Mouse (Mus musculus) kidney, embryonic 14.5 days (tissue): ENCODE measurements at regions not wholly inside any gene's neighbourhood (a gene's known extent, or its start where the extent isn't known, plus 50 kb on each side); places are given as distances from the start of the nearest gene placed in this dataset.
A peak's percentile ranks its signal among the peaks of the same experiment; 100 is the strongest.

Experiments
- ATAC-seq: fragments of 200-750 bp; cut with Nextera tagmentation; 2 replicates; pipeline ENCODE4 v1.8.0; 2017; ENCODE audit warnings: moderate number of reproducible peaks, mild to moderate bottlenecking, moderate TSS enrichment, moderate library complexity; ENCODE audit not compliant: low FRiP score, low TSS enrichment
- H3K27ac ChIP-seq: fragments of 300-500 bp; sonication (generic); 2 replicates; pipeline ENCODE4 v1.5.1; 2014; ENCODE audit warnings: low read depth, mild to moderate bottlenecking, low read length, moderate library complexity, mixed read lengths
- H3K27me3 ChIP-seq: fragments of 300-500 bp; sonication (generic); 2 replicates; pipeline ENCODE4 v1.6.1; 2014; ENCODE audit warnings: mild to moderate bottlenecking, low read length; ENCODE audit not compliant: control insufficient read depth, insufficient read depth
- H3K36me3 ChIP-seq: fragments of 300-500 bp; sonication (generic); 2 replicates; pipeline ENCODE4 v1.6.1; 2014; ENCODE audit warnings: low read length, mixed read lengths; ENCODE audit not compliant: control insufficient read depth, insufficient read depth
- H3K4me1 ChIP-seq: fragments of 300-500 bp; sonication (generic); 2 replicates; pipeline ENCODE4 v1.6.1; 2014; ENCODE audit warnings: low read length, mixed read lengths; ENCODE audit not compliant: control insufficient read depth, insufficient read depth
- H3K4me2 ChIP-seq: fragments of 300-500 bp; sonication (generic); replicated peaks from 2 replicates; pipeline ENCODE4 v1.6.1; 2014; ENCODE audit warnings: low read depth, mild to moderate bottlenecking, low read length
- H3K4me3 ChIP-seq: fragments of 300-500 bp; sonication (generic); 2 replicates; pipeline ENCODE4 v1.5.1; 2014; ENCODE audit warnings: mild to moderate bottlenecking, low read length
- H3K9ac ChIP-seq: fragments of 300-500 bp; sonication (generic); 2 replicates; pipeline ENCODE4 v1.6.1; 2014; ENCODE audit warnings: low read depth, mild to moderate bottlenecking, low read length, moderate library complexity
- H3K9me3 ChIP-seq: fragments of 300-500 bp; sonication (generic); 2 replicates; pipeline ENCODE4 v1.6.1; 2016; ENCODE audit warnings: low read length; ENCODE audit not compliant: control insufficient read depth
- WGBS: fragments of 180-500 bp; shearing (Covaris S2); extraction: QIAGEN DNeasy Blood & Tissue Kit; methylation state at CpG from one replicate; pipeline ENCODE4 v1.1.7; 2014; 5-methylcytosine and 5-hydroxymethylcytosine counted together

DNA sequence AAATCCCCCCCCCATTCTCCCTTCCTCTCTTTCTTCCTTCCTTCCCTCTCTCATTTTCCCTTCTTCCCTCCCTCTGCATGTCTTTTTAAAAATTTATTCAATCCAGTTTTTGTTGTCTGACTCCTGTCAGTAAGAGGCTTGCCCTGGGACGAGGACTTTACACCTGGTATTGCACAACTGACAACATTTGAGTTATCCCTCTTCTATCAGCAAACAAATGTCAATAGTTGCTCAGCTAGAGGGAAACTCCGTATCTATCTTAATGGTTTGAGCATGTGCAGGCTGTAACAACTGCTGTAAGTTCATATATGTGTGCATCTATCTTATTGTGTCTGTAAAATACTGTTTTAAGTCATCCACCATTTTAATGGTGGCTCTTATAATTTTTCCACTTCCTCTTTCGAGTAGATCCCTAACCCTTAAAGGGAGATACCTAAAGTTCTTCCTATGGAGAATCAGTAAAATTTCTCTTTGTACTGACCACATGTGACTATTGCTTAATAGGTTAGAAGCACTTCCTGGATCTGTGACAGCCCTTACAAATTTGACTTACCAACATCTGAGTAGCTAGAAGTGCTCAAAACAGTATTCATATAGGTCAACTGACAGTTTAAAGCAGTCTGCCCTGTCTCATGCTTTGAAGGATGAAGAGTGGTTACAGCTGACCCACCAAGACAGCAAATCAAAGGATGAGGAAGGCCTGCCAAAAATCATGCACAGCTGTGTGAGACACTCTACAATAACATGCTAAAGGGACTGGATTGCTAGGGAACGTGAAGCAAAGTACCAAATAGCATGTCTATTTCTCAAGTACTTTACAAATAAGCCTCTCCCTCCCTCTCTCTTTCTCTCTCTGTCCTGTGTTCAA lies 231.0 kb upstream of the Mpdz start:
- Histone ChIP-seq H3K36me3 (no peaks in the 10 kb centered on the region), H3K9me3 (no peaks in the 10 kb centered on the region), H3K27me3 (no peaks in the 10 kb centered on the region), H3K27ac (no peak overlapping the region), H3K4me1 (0 out of 2 replicates have a peak, but pooled peaks cover 6% of the 10 kb centered on the region), H3K4me2 (no peak overlapping the region), H3K9ac (no peak overlapping the region), H3K4me3 (no peak overlapping the region)
- 77% methylated on average over 4 of the region's 4 CpGs for WGBS
- no peak for ATAC-seq

DNA sequence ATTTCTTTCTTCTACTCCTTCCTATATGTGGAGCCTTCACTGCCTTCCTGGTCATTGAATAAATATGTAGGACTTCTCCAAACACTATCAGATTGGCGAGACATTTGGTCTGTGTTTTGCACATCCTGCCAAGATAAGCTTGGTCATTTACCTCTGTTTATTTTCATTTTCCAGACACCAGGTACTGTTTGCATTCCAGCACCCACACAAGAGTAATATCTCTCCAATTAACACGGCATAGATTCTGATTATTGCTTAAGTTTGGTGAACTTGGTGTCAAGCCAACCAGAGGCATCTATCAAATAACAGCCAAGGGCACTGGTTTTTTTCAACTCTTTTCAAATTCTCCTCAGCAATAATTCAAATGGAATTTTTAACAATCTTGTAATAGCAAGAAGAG lies 229.4 kb upstream of the Mpdz start:
- H3K4me2 ChIP-seq = no peak overlapping the region
- 62% methylated on average over 2 of the region's 2 CpGs for WGBS
- H3K9ac ChIP-seq = no peak overlapping the region
- no peaks in the 10 kb centered on the region for H3K36me3 ChIP-seq
- no peaks in the 10 kb centered on the region for H3K9me3 ChIP-seq
- H3K27ac ChIP-seq = no peak overlapping the region
- no peak for ATAC-seq
- H3K4me1 ChIP-seq = 0 out of 2 replicates have a peak, but pooled peaks cover 8% of the 10 kb centered on the region
- H3K4me3 ChIP-seq = no peak overlapping the region
- no peaks in the 10 kb centered on the region for H3K27me3 ChIP-seq

DNA sequence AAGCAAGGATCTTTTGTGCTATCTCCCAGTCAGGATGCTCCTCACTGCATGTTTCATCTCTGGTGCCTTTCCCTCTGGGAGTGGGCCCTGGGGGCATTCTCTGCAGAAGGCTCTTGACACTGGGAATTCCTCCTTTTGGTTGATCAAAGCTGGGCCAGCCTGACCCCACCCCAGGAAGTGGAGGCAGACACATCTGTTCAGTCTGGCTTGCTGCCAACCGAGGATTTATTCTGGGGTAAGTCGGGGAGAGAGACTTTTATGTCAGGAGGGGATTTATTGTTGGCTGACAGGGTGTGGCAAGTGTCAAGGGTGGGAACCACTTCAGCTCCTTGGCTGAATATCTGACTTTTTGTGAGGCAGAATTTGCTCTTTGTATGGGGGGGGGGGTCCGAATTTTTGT lies 226.6 kb upstream of the Mpdz start:
- H3K27ac ChIP-seq = no peak overlapping the region
- 9% methylated on average over 3 of the region's 3 CpGs for WGBS
- no peak overlapping the region for H3K9ac ChIP-seq
- no peaks in the 10 kb centered on the region for H3K36me3 ChIP-seq
- ATAC-seq = peak; percentile 72
- no peaks in the 10 kb centered on the region for H3K27me3 ChIP-seq
- peaks cover under 1% of the 10 kb centered on the region; the same call in 1 of the 2 replicates for H3K9me3 ChIP-seq
- H3K4me2 ChIP-seq = no peak overlapping the region
- no peak overlapping the region for H3K4me3 ChIP-seq
- 0 out of 2 replicates have a peak, but pooled peaks cover 8% of the 10 kb centered on the region for H3K4me1 ChIP-seq

DNA sequence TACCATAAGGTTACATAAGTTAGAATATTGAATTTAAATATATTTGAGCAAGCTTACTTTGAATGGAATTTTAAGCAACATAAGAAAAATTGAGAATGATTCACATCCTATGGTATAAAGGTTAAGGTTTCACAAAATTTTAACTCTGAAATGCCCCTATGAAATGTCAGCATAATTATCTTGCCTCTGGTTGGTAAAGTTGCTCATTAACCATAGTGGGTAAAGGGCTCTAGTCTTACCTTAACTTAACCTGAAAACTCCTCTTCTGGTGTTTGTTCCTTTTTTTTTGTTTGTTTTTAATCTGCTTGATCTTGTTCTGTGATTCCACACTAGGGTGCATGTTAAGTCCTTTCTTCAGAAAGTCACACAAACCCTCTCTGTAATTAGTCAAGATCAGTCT lies 218.5 kb upstream of the Mpdz start:
- no peaks in the 10 kb centered on the region for H3K27me3 ChIP-seq
- no peak for ATAC-seq
- H3K4me3 ChIP-seq = no peak overlapping the region
- no peaks in the 10 kb centered on the region for H3K36me3 ChIP-seq
- no peak overlapping the region for H3K4me2 ChIP-seq
- H3K9me3 ChIP-seq = peaks cover 6% of the 10 kb centered on the region; the same call in 1 of the 2 replicates
- no peak overlapping the region for H3K9ac ChIP-seq
- H3K27ac ChIP-seq = no peak overlapping the region
- no peaks in the 10 kb centered on the region for H3K4me1 ChIP-seq

DNA sequence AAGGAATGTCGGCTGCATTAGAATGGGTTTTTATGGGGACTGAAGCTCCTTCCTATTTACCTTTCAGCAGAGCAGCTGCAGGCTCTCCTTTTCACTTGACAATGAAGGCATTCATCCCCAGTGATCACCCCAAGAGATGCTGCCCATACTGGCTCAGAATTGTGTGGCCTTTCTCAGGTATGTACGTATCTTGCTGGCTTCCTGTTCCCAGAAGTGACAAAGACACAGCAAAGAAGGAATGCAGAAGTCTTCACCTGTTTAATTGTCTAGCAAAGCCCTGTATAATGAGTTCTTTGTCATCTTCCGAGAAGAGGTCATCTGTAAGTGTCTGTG lies 185.8 kb upstream of the Mpdz start:
- Histone ChIP-seq H3K4me1 (no peaks in the 10 kb centered on the region), H3K27me3 (no peaks in the 10 kb centered on the region), H3K4me2 (no peak overlapping the region), H3K27ac (no peak overlapping the region), H3K4me3 (no peak overlapping the region), H3K9me3 (no peaks in the 10 kb centered on the region), H3K36me3 (no peaks in the 10 kb centered on the region), H3K9ac (no peak overlapping the region)
- 55% methylated on average over 3 of the region's 3 CpGs for WGBS
- ATAC-seq = no peak

DNA sequence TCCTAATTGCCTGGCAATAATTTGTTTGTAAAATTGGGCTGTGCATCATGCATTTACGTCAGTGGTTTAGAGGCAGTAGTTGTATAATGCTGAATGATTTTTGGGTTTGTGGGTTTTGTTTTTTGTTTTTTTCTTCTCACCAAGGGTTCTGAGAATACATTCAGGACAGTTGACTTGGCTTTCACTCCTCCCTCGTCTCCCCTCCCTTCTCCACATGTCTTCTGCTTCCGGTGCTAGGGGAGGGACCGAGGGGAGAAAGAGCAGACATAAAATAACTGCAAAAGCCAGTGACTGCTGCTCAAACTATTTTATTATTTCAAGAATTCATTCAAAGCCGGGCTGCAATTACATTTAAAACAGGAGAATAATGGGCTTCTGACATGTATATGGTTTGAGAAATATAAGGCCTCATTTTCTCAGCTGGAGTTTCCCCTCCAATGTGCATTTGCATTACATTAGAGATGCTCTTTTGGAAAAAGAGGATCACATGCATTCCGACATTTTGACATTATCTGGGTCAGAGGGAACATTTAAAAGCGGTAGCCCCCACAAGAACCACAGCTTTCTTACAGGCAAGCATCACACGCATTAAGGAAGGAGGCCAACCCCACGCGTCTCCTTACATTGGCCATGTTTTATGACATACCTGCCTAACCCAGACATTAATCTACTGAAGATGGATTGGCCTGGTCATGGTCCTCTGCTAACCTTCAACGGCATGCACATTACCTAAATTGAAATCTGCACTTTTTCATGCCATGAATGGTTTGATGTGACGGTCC lies 185.3 kb upstream of the Mpdz start:
- no peaks in the 10 kb centered on the region for H3K4me1 ChIP-seq
- H3K36me3 ChIP-seq = no peaks in the 10 kb centered on the region
- no peak overlapping the region for H3K27ac ChIP-seq
- H3K9me3 ChIP-seq = no peaks in the 10 kb centered on the region
- H3K4me3 ChIP-seq = no peak overlapping the region
- no peak overlapping the region for H3K4me2 ChIP-seq
- H3K27me3 ChIP-seq = no peaks in the 10 kb centered on the region
- H3K9ac ChIP-seq = no peak overlapping the region
- no peak for ATAC-seq
- WGBS = 33% methylated on average over 12 of the region's 12 CpGs

DNA sequence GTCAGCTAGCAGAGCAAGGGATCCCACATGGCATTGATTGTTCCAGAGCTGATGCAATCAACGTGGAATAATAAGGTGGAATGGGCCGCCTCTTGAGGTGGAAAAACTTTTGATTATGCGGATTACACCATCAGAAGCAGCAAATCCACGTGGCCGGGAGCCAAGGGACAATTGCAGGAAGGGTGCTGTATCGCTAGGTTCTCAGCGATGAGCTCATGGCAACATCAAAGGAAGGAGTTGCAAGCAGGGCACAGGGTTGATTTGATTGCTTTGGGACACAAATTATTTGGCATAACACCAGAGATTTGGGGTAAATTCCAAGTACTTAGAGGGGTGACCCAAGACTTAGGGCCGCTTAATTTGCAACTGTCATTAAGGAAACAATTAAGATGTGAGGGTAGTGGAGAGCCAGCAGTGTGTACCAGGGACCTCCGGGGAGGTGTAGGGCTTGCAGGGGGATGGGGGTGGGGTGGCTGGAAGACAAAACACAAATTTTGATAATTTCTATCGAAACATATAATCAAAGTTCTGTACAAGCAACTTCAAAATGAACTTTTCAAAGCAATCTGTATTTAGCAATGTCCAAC lies 182.8 kb upstream of the Mpdz start:
- H3K4me2 ChIP-seq = no peak overlapping the region
- H3K9ac ChIP-seq = no peak overlapping the region
- H3K36me3 ChIP-seq = no peaks in the 10 kb centered on the region
- ATAC-seq = no peak
- no peaks in the 10 kb centered on the region for H3K27me3 ChIP-seq
- no peak overlapping the region for H3K27ac ChIP-seq
- no peak overlapping the region for H3K4me3 ChIP-seq
- 35% methylated on average over 10 of the region's 10 CpGs for WGBS
- H3K4me1 ChIP-seq = no peaks in the 10 kb centered on the region
- H3K9me3 ChIP-seq = no peaks in the 10 kb centered on the region

DNA sequence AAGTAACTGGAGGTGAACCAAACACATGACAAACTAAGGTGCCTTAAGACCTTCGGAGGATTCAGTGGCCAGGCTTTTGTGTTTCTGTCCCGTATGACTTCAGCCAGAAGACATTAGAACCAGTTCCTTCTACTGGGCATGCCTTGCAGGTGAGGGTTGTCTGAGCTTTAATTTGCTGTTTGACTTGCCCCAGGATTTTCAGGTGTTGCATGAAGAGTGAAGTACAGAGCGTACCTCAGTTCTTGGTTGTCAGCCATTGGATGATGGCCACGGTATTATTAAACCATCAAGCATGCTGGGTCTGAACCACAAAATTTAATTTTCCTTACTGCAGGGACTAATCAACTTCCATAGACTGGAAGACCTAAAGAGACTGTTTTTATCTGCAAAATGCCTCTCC lies 181.5 kb upstream of the Mpdz start:
- H3K9me3 ChIP-seq = no peaks in the 10 kb centered on the region
- no peak overlapping the region for H3K4me3 ChIP-seq
- WGBS = 95% methylated on average over 4 of the region's 4 CpGs
- no peaks in the 10 kb centered on the region for H3K36me3 ChIP-seq
- no peaks in the 10 kb centered on the region for H3K27me3 ChIP-seq
- no peak overlapping the region for H3K4me2 ChIP-seq
- no peak for ATAC-seq
- no peaks in the 10 kb centered on the region for H3K4me1 ChIP-seq
- no peak overlapping the region for H3K9ac ChIP-seq
- H3K27ac ChIP-seq = no peak overlapping the region
